Mouse (Mus musculus) brain, adult 2 months (tissue): Measurements from ENCODE around the gene Ccdc185.
A peak's percentile ranks its signal among the peaks of the same experiment; 100 is the strongest.

Experiments
- DNase-seq: peaks from one replicate; pipeline ENCODE4 v3.0.0; 2011; ENCODE audit warnings: low read depth, low spot score

Ccdc185 gene

DNA sequence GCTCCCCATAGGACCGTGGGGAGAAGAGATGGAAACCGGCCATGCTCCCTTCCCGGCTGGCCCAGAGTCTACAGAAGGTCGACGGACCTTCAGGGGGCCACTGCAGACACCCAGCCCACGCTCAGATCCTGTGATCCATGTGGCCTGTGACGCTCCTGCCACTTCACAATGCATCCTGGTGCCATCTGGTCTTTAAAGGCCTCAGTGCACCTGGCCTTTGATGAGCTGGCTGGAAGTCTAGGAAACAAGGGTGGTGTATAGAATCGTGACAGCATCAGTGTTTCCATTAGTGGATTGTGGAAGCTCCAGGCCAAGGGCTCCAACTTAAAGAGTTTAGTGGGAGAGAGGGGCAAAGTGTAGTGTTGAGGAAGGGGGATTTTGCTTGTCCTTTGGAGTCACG, at the start of gene Ccdc185:
Gene Ccdc185 (minus strand): TSS at position 101 of the 400 bp plus-strand sequence.
- DNase-seq = no peak

DNA sequence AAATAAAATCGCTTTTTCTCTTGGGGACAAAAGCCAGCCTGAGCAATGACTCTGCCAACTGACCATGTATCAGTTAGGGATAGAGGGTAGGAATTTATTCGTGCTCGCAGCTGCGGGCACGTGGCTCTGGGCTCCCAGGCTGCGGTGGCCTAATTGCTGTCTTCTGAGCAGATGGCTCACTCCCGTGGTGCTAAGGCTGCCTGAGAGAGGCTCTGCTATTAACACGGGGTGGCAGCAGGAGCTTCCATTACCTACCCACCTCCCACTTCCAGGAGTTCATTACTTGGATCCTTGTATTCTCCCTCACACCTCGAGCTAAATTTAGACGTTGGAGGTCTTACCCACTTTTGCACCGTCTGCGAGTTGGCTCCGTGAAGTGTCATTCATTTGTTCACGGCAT, 48.1 kb upstream of the Ccdc185 start:
- peak; percentile 92 for DNase-seq

DNA sequence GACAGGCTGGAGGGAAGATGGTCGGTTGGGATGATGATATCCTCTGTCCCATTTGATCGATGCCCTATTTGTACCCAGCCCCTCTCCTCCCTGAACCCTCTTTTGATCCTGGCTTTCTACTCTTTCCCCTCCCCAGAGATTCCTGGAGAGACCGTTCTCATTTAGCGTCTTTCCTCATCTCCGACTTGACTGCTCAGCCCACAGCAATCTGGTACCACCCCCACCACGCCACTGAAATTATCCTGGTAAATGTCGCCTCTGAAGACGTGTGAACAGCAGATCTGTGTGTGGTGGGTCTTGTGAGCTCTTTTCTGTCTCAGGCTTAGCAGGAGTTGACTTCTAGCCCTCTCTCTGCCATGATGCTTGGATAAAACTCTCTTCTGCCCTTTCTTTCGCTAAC, 45.6 kb upstream of the Ccdc185 start:
- peak; percentile 89 for DNase-seq

DNA sequence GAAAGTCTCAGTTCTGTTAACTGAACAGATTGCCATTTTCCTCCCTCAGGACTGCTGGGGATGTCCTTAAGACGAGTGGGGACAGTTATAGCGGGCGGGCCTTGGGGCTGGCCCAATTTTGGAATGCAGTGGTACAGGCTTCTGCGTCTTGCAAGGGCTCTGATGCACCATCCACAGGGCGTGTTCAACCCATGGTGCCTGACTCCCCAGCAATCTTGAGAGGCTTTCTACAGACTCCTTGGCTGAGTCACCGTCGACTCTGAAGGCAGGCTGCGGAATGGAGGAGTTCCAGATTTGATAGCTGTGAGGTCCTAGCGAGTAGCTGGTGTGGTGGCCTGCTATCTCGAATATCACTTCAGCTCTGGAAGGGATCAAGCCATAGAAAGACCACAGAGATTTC, 45.2 kb upstream of the Ccdc185 start:
- peak; percentile 95 for DNase-seq

DNA sequence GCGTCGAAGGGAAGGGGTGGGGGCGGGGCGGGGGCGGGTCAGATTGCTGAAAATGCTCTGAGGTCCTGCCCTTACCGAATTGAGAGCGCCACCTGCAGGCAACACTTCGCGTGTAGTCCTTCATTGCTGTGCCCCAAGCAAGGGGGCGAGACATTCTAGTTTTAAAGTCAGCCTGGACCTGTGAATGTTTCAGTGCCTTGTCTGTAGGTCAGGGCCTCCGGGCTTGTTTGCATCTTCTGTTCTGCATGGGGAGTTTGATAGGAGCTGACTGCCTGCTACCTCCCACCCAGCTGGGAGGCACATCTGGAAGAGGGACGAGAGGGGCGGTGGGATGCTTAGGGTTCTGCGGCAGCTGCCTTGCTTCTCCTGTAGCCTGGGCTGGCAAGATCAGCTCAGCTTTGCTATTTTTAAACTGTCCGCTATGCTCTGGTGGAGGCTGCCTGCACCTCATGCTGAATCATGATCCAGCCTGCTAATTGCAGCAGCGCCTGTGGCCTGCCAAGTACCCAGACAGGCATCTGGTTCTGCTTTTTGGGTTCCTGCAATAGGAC, 43.6 kb upstream of the Ccdc185 start:
- DNase-seq = peak; percentile 95

DNA sequence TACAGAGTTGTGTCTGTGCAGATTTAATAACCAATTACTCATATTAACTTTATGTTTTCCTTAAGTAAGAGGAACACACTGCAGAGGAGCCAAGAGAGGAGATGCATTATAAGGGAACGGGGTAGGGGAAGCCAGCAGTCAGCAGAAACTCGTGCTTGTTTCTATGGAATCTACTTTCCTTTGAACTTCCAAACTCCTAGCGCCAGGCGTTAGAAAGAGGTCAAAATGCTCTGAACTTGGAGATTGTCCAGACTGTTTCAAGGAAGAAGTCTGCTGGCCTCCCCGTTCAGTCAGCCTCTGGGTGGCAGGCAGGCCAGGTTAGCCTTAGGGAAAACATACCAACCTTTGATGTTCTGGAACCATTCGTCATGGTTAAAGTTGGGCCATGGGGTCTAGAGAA, 39.9 kb upstream of the Ccdc185 start:
- no peak for DNase-seq

DNA sequence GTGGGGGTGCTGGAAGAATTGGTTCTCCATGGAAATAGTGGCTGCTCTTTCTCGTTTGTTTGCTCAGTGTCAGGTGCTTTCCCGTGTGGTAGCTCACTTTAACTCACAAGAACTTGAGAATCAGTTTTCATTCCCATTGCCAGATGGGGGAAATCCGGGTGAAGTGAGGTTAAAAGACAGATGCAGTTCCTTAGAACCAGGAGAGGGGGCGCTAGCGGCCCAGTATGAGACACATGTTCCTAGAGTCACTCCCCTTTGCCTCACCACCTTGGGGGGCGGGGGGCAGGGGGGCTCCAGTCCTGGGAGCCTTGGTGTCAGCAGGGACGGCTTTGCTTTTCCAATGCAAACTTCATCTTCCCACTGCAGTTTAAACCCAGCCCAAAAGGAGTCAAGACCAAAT, 38.0 kb upstream of the Ccdc185 start:
- no peak for DNase-seq

DNA sequence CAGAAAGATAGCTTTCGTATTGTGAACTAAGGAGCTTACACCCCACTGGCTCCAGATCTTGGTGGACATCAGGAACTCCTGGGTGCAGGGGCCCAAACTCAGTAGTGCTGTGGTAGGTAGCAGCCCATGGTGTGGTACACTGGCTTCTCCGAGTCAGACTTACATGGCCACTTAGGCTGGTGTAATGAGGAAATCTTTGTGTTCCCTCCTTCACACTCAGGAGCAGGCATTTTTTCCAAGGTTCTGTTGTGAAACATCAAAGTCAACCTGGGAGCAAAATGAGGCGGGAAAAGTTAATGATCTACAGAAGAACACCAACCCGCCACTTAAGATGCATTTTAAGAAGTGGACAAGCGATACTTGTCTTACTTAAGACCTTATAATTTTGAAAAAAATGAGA, 36.5 kb upstream of the Ccdc185 start:
- no peak for DNase-seq

DNA sequence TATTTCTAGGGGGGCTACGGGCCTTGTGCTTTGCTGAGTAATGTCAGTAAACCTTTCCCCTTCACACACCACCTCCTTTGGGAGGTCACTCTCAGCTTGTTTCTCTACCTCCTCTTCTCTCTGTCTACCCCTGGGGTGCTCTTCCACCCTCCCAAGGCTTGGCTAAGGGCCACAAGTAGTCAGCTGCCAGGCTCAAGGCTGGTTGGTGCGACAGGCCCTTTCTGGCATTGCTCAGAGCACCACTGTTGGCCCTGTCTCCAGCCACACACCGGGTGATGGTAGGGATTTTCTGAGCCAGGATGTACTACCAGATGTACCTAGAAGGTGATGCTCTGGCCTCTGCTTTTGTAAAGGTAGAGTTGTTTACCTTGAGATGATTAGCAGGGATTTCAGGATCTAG, 35.8 kb upstream of the Ccdc185 start:
- no peak for DNase-seq

DNA sequence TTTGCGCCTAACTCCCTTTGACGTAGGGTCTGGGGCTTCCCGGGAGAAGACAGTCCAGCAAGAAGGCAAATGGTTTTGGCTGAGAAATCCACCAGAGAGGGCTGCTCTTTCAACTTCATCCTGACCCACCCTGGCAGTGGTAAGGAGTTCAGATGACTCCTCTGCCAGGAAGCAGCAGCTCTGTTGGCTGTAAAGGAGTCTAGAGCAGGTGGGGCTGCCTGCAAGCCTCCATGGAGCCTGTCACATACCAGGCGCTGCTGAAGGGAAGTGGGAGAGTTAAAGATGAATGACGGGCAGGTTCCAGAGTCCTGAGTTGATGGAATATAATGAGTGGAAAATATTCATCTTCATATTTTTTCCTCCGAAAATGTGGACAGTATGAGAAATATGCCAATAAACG, 34.8 kb upstream of the Ccdc185 start:
- DNase-seq = no peak

DNA sequence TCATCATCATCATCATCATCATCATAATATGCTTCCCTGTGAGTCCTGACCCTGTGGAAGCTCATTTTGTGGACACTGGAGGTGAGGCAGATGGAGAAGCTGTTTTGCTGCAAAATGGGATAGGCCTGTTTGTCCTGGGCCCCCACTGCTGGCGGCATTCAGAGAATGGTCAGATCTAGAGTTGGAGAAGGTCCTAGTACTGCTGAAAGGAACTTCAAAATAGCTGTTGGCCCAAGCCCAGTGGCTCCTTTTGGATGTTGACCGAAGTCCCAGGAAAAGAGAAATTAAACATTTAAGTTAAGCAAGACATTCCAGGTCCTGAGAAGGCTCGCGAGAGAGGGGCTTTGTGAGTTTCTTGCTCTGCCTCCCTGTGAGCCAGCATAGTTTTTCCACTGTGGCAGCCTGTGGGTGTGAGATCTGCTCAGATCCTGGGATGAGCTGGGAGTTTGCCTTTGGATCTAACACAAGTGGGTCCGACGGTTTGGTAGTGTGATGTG, 30.1 kb upstream of the Ccdc185 start:
- DNase-seq = no peak

DNA sequence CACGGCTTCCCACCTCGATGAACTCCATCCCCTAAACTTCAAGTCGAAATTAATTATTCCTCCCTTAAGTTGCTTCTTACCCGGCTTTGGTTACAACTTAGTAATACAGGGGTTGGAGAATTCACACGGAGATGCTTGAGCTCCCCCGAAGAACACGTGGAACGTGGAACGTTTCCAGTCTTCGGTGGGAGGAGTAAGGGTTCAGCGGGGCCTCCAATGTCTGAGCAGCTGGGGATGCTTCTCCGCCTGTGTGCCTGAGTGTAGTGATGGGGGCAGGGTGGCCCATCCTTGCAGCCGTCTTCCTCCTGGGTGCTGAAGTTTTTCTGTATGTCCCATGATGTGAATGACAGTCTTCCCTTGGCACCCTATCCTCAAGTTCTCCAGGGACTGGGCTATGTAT, 29.2 kb upstream of the Ccdc185 start:
- DNase-seq = peak; percentile 53

DNA sequence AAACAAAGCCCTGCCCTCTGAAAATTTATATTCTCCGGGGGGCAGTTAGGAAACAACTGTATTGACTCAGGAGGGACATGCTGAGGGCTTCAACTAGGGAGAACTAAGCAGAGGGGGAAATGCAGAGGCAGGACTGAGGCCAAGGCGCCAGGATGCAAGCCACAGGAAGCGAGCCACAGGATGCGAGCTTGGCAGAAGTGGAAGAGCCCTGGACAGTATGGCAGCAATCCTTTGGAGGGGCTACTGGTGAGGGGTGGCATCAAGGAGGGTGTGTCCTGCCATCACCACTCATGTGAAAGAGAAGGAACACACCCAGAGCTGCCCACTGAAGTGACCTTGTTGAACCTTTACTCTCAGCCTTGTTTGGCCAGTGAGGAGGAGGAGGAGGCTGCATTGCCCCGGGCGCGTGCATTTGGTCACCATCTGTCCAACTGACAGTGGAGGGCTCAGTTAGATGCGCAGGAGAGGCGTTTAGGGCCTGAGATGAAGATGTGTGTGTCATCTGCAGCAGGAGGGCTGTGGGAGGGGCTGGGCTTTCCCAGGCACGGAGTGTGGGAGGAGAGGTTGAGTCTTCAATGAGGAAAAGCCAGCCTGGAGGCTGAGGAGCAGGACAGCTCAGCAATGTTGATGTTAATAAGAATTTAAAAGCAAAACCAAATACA, 27.9 kb upstream of the Ccdc185 start:
- peak; percentile 77 for DNase-seq

DNA sequence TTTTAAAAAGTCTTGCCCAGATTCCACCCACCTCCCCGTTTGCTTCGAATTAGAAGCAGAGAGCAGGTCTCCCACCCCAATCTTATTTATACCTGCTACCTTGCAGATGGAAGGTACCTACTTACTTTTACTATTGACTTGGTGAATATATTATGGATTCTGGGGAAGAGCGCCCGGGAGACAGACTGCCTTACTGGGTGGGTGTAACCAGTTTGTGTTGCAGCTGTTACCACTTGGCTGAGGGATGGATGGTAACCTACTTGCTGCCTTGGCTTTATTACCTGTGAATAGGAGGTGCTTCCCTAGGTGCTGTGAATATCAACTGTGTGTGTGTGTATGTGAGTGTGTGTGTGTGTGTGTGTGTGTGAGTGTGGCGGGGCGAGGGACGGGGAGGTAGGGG, 26.6 kb upstream of the Ccdc185 start:
- peak; percentile 53 for DNase-seq

DNA sequence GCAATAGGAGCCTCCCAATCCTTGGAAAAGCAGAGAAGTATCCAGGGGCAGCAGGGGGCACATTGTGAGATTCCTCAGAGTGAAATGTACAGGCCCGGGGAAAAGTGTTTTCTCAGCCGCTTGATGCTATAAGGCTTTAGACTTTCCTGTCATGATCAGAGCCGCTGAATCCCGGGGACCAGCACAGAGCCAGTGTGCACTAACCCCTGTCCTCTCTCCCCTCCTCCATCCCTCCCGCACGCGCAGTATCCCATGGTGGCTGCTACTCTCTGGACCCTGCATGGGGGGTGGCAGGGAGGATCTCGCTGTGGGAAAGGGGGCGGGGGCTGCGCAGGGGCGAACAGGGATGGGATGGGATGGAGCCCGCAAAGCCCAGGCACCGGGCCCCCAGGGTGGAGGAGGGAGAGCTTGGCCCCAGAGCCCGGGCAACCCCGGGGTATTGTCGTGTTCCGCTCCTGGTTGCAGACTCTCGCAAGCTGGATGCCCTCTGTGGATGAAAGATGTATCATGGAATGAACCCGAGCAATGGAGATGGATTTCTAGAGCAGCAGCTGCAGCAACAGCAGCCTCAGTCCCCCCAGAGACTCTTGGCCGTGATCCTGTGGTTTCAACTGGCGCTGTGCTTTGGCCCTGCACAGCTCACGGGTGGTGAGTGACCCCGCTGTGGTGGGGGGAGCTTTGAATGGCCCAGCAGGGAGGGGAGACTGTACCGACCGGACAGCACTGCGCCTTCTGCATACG, 15.7 kb upstream of the Ccdc185 start:
- DNase-seq = peak; percentile 56

DNA sequence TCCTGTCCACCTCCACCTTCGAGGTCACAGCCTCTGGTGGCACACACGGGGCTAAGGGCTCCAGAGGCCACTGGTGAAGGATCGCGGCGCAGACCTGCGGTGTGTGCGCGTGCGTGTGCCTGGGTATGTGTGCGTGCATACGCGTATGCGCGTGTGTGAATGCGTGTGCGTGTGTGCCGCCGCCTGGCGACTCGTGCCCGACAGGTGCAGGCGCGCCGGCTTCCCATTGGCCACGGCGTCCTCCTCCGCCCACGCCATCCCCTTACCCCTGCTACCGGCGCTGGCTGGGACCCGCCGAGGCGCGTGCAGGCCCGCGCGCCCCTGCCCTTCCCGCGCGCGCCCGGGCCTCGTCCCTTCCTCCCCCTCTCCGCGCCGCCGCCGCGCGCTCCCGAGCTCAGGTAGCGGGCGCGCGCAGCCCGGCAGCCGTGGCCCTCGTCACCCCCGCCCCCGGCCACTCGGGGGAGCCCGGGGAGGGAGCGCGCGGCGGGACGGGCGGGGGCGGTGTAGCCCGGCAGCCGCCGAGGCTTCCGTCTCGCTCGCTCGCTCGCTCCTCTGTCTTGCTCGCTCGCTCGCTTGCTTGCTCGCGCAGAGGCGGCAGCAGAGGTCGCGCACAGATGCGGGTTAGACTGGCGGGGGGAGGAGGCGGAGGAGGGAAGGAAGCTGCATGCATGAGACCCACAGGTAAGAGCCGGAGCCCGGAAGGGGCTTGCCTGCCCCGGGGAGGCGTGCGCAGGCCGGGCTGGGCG, 14.9 kb upstream of the Ccdc185 start, which contains the start of gene Susd4:
Gene Susd4 (plus strand): TSS at position 145 of the 746 bp plus-strand sequence.
- DNase-seq = peak; percentile 97

DNA sequence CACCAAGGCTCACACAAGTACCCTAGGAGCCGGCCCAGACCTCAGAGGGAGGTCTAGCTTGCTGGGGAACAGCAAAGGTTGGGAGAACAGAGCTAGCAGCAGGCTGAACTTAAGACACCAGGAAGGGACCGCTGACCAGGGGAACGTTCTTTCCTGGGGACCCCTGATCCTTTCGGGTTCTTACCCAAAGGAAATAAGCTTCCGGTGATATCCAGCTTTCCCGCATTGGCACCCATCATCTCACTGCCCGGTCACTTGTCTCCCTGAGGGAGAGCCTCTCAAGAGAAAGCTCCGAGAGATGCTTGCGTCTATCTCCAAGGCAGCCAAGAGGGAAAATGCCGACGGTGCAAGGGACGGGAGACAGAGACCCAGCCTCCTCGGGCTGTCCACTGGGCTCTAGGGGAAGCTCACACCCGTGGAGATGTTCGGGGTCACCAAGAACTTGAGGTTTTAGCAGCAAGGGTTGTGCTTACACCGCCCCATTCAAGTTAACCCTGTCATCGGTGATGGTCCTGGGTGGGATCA, 14.3 kb upstream of the Ccdc185 start:
- no peak for DNase-seq

DNA sequence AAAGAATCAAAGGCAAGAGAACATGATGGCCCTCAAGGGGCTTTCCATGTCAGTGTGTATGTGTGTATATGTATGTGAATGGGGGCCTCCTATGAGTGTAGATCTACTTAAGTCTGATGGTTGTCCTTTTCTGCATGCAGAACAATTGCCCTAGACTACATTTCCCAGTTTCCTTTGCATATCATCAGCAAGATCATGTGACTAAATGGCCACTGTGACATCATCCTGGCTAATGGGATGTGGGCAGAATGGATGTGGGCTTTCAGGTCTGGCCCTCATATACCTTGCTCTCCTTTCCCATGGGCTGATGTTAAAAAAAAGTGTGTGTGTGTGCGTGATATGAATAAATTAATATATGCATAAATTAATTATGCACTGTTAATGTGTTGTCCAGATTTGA, 9.8 kb upstream of the Ccdc185 start:
- DNase-seq = no peak

DNA sequence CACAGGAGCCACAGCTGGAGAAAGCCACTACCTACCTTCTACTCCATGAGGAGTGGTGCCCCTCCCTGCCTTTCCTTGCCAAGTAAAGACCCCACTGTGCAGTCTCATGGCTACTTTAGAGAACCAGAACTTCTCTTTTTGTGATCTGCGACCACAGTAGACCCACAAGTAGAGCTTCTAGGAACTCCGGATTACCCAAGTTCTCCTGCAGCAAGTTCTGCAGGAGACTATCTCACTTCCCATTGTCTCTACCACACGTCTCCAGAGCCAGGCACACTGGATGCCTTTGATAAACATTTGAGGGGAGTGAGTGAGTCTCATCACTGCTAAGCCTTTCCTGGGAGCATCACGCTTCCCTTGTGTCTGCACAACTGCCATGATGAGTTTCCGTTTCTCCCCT, 5.9 kb upstream of the Ccdc185 start:
- no peak for DNase-seq

DNA sequence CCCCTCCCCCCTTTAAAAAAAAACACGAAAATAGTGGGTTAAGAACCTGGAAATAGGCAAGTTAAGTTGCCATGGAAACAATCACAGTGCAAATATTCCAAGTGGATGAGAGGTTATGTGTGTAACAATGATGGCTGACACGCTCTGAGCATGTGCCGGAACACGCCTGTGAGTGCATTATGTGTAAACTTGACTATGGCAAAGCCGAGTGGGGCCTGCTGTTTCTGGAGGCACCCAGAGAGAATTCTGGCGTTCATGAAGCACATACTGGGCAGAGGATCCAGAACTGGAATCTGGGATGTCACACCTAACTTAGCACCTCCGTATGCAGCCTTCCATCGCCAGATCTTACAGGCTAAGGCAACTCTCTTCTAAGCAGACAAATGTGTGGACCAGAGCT, 4.7 kb upstream of the Ccdc185 start:
- DNase-seq = peak; percentile 49

DNA sequence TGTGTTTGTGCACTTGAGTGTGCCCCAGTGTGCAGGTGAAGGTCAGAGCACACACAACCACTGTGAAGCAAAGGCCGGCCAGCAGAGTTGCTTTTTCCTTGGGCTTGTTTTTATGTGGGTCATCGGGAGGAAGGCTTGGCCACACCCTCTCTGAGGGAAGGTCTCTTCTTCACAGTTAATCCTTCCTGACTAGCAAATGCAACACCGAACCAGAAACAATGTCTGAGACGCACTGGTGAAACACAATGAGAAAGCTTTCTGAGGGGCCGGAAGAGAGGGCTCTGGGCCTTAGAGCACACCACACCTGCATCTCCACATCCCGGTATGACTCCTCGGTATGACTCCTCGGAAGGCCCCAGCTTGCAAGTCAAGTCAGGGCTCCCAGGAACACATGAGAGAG, 2.3 kb upstream of the Ccdc185 start:
- DNase-seq = no peak

DNA sequence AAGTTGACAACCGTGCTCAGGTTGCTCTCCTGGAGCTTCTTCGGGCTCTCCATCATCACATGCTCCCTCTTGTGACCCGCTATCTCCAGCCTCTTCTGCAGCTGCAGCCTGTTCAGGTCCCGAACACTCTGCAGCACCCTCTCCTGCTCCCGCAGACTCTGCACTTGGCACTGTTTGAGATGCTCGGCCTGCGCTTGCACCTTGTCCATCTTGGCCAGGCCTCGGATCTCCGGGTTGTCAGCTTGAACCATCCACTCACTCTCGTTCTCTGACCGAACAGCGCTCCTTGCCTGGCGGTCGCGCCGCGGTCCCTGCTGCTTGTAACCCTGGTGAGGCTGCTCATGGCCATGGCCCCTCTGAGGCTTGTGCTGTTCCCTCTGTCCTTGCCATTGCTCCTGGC, 1.1 kb downstream of the Ccdc185 start:
- DNase-seq = no peak
